19 mouse cellular contexts compared by ENCODE assay signal in the genomic region with DNA sequence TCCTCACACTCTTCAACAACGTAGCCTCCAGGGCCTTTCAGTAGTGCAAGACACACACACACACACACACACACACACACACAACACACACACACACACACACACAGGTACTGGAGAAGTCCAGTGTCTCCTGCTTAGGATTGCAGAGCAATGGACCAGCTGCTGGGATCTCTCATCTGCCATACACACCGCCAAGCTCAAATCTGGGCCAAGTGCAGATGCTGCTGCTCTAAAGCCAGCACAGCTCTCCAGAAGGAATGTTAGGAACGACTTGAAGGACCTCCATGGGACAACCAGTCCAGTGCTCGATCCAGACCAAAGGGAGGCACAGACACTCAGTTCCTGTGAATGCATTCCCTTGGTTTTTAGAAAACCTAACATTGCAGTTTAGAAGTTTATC.
DNase-seq lines count a peak whose midpoint lies in the region; ATAC-seq and TF ChIP-seq lines count a peak whose summit lies in the region.
"Had no signal": no experiment of that assay in that cellular context is flagged by ENCODE, and none has a peak within 500 bp of the region (broad histone marks: within the 10 kb centered on the region; RNA-seq: fewer than 3 reads in every experiment).

No protein-coding gene starts in this region.

- ATAC-seq in kidney, embryonic 15.5 days (replicated peaks; ENCODE audit: low FRiP score), result no peak
- ATAC-seq in kidney, embryonic 16.5 days (ENCODE audit: low FRiP score, low TSS enrichment), result no peak
- ATAC-seq in lung, postnatal 0 days, result no peak
- no peak for ATAC-seq in CD4-positive, CD25-positive, alpha-beta regulatory T cell, adult 4 months
- ATAC-seq: forebrain, embryonic 14.5 days; liver, embryonic 12.5 days had no signal

- H3K36me3 ChIP-seq in kidney, embryonic 15.5 days, result no peaks in the 10 kb centered on the region
- H3K36me3 ChIP-seq in kidney, embryonic 16.5 days (ENCODE audit: insufficient read depth, low read length), result no peaks in the 10 kb centered on the region
- H3K36me3 ChIP-seq in lung, postnatal 0 days (ENCODE audit: insufficient read depth, low read length), result no peaks in the 10 kb centered on the region
- H3K36me3 ChIP-seq: hindbrain, embryonic 15.5 days; liver, embryonic 12.5 days; midbrain, embryonic 10.5 days; neural tube, embryonic 12.5 days had no signal

- 67% methylated on average over 4 of the region's 4 CpGs for WGBS in kidney, embryonic 15.5 days
- 68% methylated on average over 4 of the region's 4 CpGs for WGBS in kidney, embryonic 16.5 days
- 51% methylated on average over 4 of the region's 4 CpGs for WGBS in lung, postnatal 0 days

- no peaks in the 10 kb centered on the region for H3K27me3 ChIP-seq in kidney, embryonic 15.5 days
- no peaks in the 10 kb centered on the region for H3K27me3 ChIP-seq in kidney, embryonic 16.5 days (ENCODE audit: insufficient read depth, low read length)
- no peaks in the 10 kb centered on the region for H3K27me3 ChIP-seq in lung, postnatal 0 days (replicated peaks; ENCODE audit: insufficient read depth, low read length)
- H3K27me3 ChIP-seq: hindbrain, embryonic 15.5 days; liver, embryonic 12.5 days; neural tube, embryonic 12.5 days had no signal

- intact Hi-C loops in gastrocnemius, postnatal 14 days (cut with DNase I; ENCODE audit: low total_unique reads), result no loop called here

- H3K27ac ChIP-seq in kidney, embryonic 15.5 days, result peak overlapping the region; percentile 37; the same call in 1 of the 2 replicates
- H3K27ac ChIP-seq in kidney, embryonic 16.5 days (ENCODE audit: low read length), result no peak overlapping the region
- no peak overlapping the region for H3K27ac ChIP-seq in lung, postnatal 0 days (ENCODE audit: low read length)
- H3K27ac ChIP-seq: hindbrain, embryonic 15.5 days; left cerebral cortex, adult 2 months; liver, embryonic 12.5 days; midbrain, embryonic 10.5 days; neural tube, embryonic 12.5 days had no signal

- no peak overlapping the region for H3K4me3 ChIP-seq in kidney, embryonic 15.5 days (replicated peaks)
- H3K4me3 ChIP-seq in kidney, embryonic 16.5 days (ENCODE audit: low read length), result no peak overlapping the region
- no peak overlapping the region for H3K4me3 ChIP-seq in lung, postnatal 0 days (ENCODE audit: low read depth, low read length)
- H3K4me3 ChIP-seq: erythroblast, embryonic 14.5 days; hindbrain, embryonic 15.5 days; left cerebral cortex, adult 2 months; liver, embryonic 12.5 days; midbrain, embryonic 10.5 days; neural tube, embryonic 12.5 days had no signal

- TF ChIP-seq CTCF in lung, postnatal 0 days (IDR thresholded peaks at IDR 0.05), result no peak

- H3K9me3 ChIP-seq in kidney, embryonic 15.5 days (replicated peaks), result 0 out of 2 replicates have a peak, but pooled peaks cover 3% of the 10 kb centered on the region
- H3K9me3 ChIP-seq in kidney, embryonic 16.5 days (ENCODE audit: low read length), result no peaks in the 10 kb centered on the region
- H3K9me3 ChIP-seq in lung, postnatal 0 days (ENCODE audit: low read length), result no peaks in the 10 kb centered on the region
- H3K9me3 ChIP-seq: hindbrain, embryonic 15.5 days; liver, embryonic 12.5 days; midbrain, embryonic 10.5 days; neural tube, embryonic 12.5 days had no signal

- H3K4me1 ChIP-seq in kidney, embryonic 15.5 days, result peaks cover 12% of the 10 kb centered on the region; the same call in 1 of the 2 replicates
- H3K4me1 ChIP-seq in kidney, embryonic 16.5 days (ENCODE audit: insufficient read depth, low read length), result no peaks in the 10 kb centered on the region
- no peaks in the 10 kb centered on the region for H3K4me1 ChIP-seq in lung, postnatal 0 days (ENCODE audit: insufficient read depth, low read depth, low read length)
- H3K4me1 ChIP-seq: hindbrain, embryonic 15.5 days; liver, embryonic 12.5 days; midbrain, embryonic 10.5 days; neural tube, embryonic 12.5 days had no signal

- H3K4me2 ChIP-seq in kidney, embryonic 15.5 days, result no peak overlapping the region
- no peak overlapping the region for H3K4me2 ChIP-seq in kidney, embryonic 16.5 days (replicated peaks; ENCODE audit: low read depth, low read length)
- no peak overlapping the region for H3K4me2 ChIP-seq in lung, postnatal 0 days (replicated peaks; ENCODE audit: low read depth, low read length)
- H3K4me2 ChIP-seq: hindbrain, embryonic 15.5 days; liver, embryonic 12.5 days; neural tube, embryonic 12.5 days had no signal

- peak; percentile 44 for DNase-seq in lung, postnatal 36 days
- DNase-seq in lung, postnatal 0 days (ENCODE audit: low spot score), result no peak
- DNase-seq in gastrocnemius, postnatal 14 days, result peak; percentile 68
- DNase-seq in heart, postnatal 4 days, result peak; percentile 50
- no peak for DNase-seq in right cerebral cortex, adult 2 months (ENCODE audit: low spot score in 2 of 2)
- DNase-seq: adrenal gland, postnatal 36 days; cerebellum, adult 2 months; kidney, adult 18-20 months; right cerebral cortex, postnatal 4 days had no signal

- no peak for TF ChIP-seq EP300 in lung, postnatal 0 days (IDR thresholded peaks at IDR 0.05)

- H3K9ac ChIP-seq in kidney, embryonic 15.5 days, result no peak overlapping the region
- H3K9ac ChIP-seq in kidney, embryonic 16.5 days (replicated peaks; ENCODE audit: low read length), result no peak overlapping the region
- no peak overlapping the region for H3K9ac ChIP-seq in lung, postnatal 0 days (replicated peaks; ENCODE audit: low read depth)
- H3K9ac ChIP-seq: hindbrain, embryonic 15.5 days; liver, embryonic 12.5 days; neural tube, embryonic 12.5 days had no signal

Comparison
In these comparisons a context has a peak if more than half of its experiments do, and no peak if none do; other contexts are left out.
1. DNase-seq: peak in lung, postnatal 36 days (single experiment), gastrocnemius, postnatal 14 days (single experiment) and heart, postnatal 4 days (single experiment); none in lung, postnatal 0 days (single experiment) and right cerebral cortex, adult 2 months (0 of 2).